Mouse (Mus musculus) C2C12 (cell line): Measurements from ENCODE around the gene Ttf2. TPM values are rescaled to one million over a fixed set of nuclear protein-coding genes. Genes with fewer than 3 reads are reported as not detected.

Experiments
- H3K27me3 ChIP-seq: one replicate; pipeline ENCODE4 v1.6.1; 2011; ENCODE audit not compliant: control insufficient read depth, insufficient read depth, insufficient read length
- H3K36me3 ChIP-seq: one replicate; pipeline ENCODE4 v1.6.1; 2011; ENCODE audit not compliant: control insufficient read depth, insufficient read depth
- H3K4me3 ChIP-seq: one replicate; pipeline ENCODE4 v1.5.1; 2011; ENCODE audit warnings: mild to moderate bottlenecking, control low read depth; ENCODE audit not compliant: poor library complexity, insufficient read depth, severe bottlenecking
- H3K79me2 ChIP-seq: one replicate; pipeline ENCODE4 v1.6.1; 2011; ENCODE audit not compliant: control insufficient read depth, insufficient read depth
- H3K79me3 ChIP-seq: one replicate; pipeline ENCODE4 v1.6.1; 2011; ENCODE audit warnings: low read depth, control low read depth
- H3ac ChIP-seq: one replicate; pipeline ENCODE3; 2011; ENCODE audit warnings: low read depth; ENCODE audit not compliant: control insufficient read depth, insufficient read length
- CEBPB ChIP-seq: IDR thresholded peaks from one replicate; pipeline ENCODE4 v1.6.1; 2011; ENCODE audit warnings: low read depth, mild to moderate bottlenecking, control low read depth, moderate library complexity
- CTCF ChIP-seq: IDR thresholded peaks from one replicate; pipeline ENCODE4 v1.5.1; 2011; ENCODE audit not compliant: control insufficient read depth, insufficient read depth, insufficient read length
- FOSL1 ChIP-seq: IDR thresholded peaks from one replicate; pipeline ENCODE4 v1.8.0; 2011; ENCODE audit warnings: mild to moderate bottlenecking, low read length; ENCODE audit not compliant: poor library complexity, insufficient read depth, severe bottlenecking
- MAX ChIP-seq: IDR thresholded peaks from one replicate; pipeline ENCODE4 v1.6.1; 2011; ENCODE audit warnings: mild to moderate bottlenecking, control low read depth
- MYOD1 ChIP-seq: IDR thresholded peaks from one replicate; pipeline ENCODE4 v1.6.1; 2011; ENCODE audit warnings: low read depth; ENCODE audit not compliant: control insufficient read depth, insufficient read length
- MYOG ChIP-seq: IDR thresholded peaks from one replicate; pipeline ENCODE4 v1.6.1; 2011; ENCODE audit not compliant: control insufficient read depth, insufficient read length; ENCODE audit errors: extremely low read depth
- USF1 ChIP-seq: IDR thresholded peaks from one replicate; pipeline ENCODE4 v1.6.1; 2011; ENCODE audit warnings: low read depth, mild to moderate bottlenecking, control low read depth, moderate library complexity
- polyA plus RNA-seq: library from polyadenylated mRNA; unstranded; fragments of >200 nt; fragmentation: generic; extraction: Trizol; gene quantifications from one replicate; pipeline ENCODE4 v1.2.1, GENCODE M21; 2012; ENCODE audit warnings: missing spikeins

Gene Ttf2
- polyA plus RNA-seq, 1 experiment: 10.2 TPM

- no peak for TF ChIP-seq MYOG
- no peak for TF ChIP-seq CTCF
- TF ChIP-seq USF1: no peak
- TF ChIP-seq MYOD1: no peak
- no peak for TF ChIP-seq MAX
- no peak for TF ChIP-seq CEBPB
- no peak for TF ChIP-seq FOSL1
- H3K4me3 ChIP-seq: no peak overlapping the region
- H3K36me3 ChIP-seq: no peaks in the 10 kb centered on the region
- no peaks in the 10 kb centered on the region for H3K79me3 ChIP-seq
- no peak overlapping the region for H3ac ChIP-seq
- no peaks in the 10 kb centered on the region for H3K79me2 ChIP-seq
- no peaks in the 10 kb centered on the region for H3K27me3 ChIP-seq
Observed at GRCm38 (mm10) chr3:100994252-100994651, 24.8 kb upstream of the Ttf2 start.

GRCm38 (mm10) chr3:100993718-100994117, 24.3 kb upstream of the Ttf2 start:
- Histone ChIP-seq H3K79me3 (no peaks in the 10 kb centered on the region), H3K36me3 (no peaks in the 10 kb centered on the region), H3K4me3 (no peak overlapping the region), H3ac (no peak overlapping the region), H3K27me3 (no peaks in the 10 kb centered on the region), H3K79me2 (no peaks in the 10 kb centered on the region)
- TF ChIP-seq CTCF (no peak), MYOG (no peak), USF1 (no peak), FOSL1 (no peak), MYOD1 (no peak), CEBPB (no peak), MAX (no peak)

- no peaks in the 10 kb centered on the region for H3K79me3 ChIP-seq
- no peak for TF ChIP-seq MAX
- no peak for TF ChIP-seq MYOD1
- TF ChIP-seq CEBPB: no peak
Observed at GRCm38 (mm10) chr3:100993158-100993557, 23.7 kb upstream of the Ttf2 start.

GRCm38 (mm10) chr3:100990231-100990630, 20.8 kb upstream of the Ttf2 start:
- Histone ChIP-seq H3K4me3 (no peak overlapping the region), H3K79me3 (no peaks in the 10 kb centered on the region), H3K36me3 (no peaks in the 10 kb centered on the region), H3K27me3 (no peaks in the 10 kb centered on the region), H3K79me2 (no peaks in the 10 kb centered on the region), H3ac (no peak overlapping the region)
- TF ChIP-seq FOSL1 (no peak), MYOG (no peak), MAX (no peak), MYOD1 (no peak), CTCF (no peak), USF1 (no peak), CEBPB (no peak)

More at GRCm38 (mm10) chr3:100993158-100993557, 23.7 kb upstream of the Ttf2 start:
- Histone ChIP-seq H3K27me3 (no peaks in the 10 kb centered on the region), H3ac (no peak overlapping the region), H3K36me3 (no peaks in the 10 kb centered on the region), H3K4me3 (no peak overlapping the region), H3K79me2 (no peaks in the 10 kb centered on the region)

- Histone ChIP-seq H3ac (no peak overlapping the region), H3K27me3 (no peaks in the 10 kb centered on the region), H3K79me2 (no peaks in the 10 kb centered on the region), H3K36me3 (no peaks in the 10 kb centered on the region), H3K4me3 (no peak overlapping the region), H3K79me3 (no peaks in the 10 kb centered on the region)
- TF ChIP-seq MYOD1 (no peak), CEBPB (no peak), MYOG (no peak)
Observed at GRCm38 (mm10) chr3:100989417-100989816, 20.0 kb upstream of the Ttf2 start.

- Histone ChIP-seq H3K27me3 (peaks cover 3% of the 10 kb centered on the region), H3ac (no peak overlapping the region), H3K79me3 (no peaks in the 10 kb centered on the region), H3K4me3 (no peak overlapping the region), H3K36me3 (no peaks in the 10 kb centered on the region), H3K79me2 (no peaks in the 10 kb centered on the region)
- no peak for TF ChIP-seq USF1
- TF ChIP-seq MYOG: no peak
- no peak for TF ChIP-seq FOSL1
- no peak for TF ChIP-seq MAX
- TF ChIP-seq CEBPB: no peak
Observed at GRCm38 (mm10) chr3:100979290-100979689, 9.8 kb upstream of the Ttf2 start.
